Mouse (Mus musculus): Measurements from ENCODE around the gene Hoga1.

Gene Hoga1

DNA sequence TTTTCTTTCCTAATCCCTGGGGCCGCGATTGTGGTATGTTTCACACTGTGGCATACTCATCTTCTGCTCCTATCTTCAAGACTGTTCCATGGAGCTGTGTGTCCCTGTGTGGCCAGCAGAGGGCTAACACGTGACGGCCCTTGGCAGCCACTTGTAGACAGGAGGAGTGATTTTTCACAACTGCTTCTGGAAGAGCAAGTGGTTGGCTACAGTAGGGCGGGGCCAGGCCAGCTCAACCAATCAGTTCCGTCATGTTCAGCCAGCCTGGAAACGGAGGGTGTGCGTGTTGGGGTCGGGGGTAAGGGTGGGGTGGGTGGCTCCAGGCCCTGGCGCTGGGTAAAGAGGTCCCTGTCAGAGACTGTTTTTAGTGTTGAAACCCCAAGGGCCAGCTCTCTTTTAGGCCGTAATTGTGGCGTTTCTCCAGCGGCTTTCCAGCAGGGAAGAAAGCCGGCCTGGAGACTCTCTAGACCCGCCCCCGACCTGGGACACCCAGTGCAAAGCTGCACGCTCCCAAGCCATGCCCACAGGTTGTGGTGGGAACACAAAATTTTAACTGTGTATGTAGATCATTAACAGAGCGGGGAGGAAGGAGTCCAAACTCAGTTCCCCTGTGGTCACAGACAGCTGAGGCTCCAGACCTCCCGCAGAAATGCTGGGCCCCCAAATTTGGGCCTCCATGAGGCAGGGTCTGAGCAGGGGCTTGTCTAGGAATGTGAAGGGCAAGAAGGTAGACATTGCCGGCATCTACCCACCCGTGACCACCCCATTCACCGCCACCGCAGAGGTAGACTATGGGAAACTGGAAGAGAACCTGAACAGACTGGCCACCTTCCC, at the start of gene Hoga1:
Gene Hoga1 (plus strand): TSS at position 342 of the 834 bp plus-strand sequence.
- in situ Hi-C loops (cut with MboI, MseI) = no loop called here

DNA sequence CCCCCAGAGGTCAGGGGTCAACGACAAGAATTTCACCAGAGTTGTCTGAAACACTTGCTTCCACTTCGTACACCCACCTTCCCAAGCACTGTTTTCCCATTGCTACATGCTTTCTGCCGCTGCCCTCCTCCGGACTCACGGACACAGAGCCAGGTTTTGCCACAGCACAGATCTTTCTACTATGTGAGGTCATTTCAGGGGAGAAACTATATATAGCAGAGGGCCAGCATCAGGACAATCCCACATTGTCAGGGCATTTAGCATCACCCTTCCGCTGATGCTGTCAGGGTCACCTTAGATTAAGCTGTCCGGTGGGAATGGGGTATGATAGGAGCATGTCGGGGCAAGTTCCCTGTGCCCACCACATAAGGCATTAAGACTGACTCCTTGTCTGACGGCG, 48.3 kb upstream of the Hoga1 start:
- in situ Hi-C loops (cut with MboI, MseI) = loop anchor here (25.0 kb wide), 1 partner anchor 1690 kb away; the partner anchor contains the start of gene Entpd7

DNA sequence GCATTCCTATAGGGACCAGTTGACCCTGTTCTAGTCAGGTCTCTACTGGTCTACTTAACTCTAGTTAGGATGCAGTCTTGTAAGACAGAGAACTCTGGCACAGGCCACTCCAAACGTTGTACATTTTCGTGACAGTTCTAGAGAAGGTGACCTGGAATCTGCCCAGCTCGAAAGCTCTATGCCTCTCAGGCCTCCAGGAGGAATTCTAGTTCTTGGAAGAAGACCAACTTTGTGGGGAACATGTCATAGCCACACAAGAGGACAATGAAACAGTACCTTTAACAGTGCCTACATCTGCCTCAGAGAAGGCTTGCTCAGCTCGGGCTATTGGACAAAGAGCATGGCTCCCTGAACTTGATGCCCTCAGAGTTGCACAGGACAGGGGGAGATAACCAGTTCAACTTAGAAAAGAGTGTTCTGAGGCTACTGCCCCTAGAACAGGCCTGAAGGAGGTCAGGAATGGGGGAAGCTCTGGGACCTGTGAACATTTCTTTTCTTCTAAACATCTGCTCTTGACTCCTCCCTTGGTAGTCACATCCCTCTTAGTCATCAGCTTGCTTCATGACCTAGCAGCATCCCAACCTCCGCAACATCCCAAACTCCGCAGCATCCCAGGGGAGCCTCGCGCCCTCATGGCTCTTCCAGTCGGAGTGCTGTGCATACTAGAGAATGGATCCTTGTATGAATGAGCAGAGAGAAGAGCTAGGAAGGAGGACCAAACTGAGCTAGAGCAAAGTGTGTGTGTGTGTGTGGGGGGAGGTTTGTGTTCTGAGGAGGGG, 46.5 kb upstream of the Hoga1 start:
- in situ Hi-C loops (cut with MboI, MseI) = loop anchor here (25.0 kb wide), 1 partner anchor 1688 kb away; the partner anchor contains the start of gene Entpd7

DNA sequence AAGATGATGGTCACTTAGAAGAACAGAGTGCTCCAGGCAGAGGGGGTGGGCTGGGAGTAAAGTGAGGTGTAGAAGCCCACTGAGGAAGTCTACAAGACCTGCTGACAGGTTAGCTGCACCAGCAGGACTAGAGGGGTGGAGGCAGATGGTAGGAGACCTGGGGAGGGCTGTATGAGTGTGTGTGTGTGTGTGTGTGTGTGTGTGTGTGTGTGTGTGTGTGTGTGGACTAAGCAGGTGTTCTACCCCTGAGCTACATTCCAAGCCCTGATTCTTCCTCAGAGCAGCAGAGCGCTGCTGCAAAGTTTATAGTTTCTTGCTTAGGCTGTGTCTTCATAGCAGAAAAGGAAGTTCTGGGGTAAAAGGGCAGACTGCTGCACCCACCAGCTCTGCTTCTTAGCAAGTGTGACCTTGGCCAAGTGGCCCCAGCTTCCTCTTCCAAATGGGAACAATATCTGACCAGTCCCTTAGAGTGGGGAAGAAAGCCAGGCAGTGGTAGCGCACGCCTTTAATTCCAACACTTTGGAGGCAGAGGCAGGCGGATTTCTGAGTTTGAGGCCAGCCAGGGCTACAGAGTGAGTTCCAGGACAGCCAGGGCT, 45.6 kb upstream of the Hoga1 start:
- in situ Hi-C loops (cut with MboI, MseI) = loop anchor here (25.0 kb wide), 1 partner anchor 1688 kb away; the partner anchor contains the start of gene Entpd7

DNA sequence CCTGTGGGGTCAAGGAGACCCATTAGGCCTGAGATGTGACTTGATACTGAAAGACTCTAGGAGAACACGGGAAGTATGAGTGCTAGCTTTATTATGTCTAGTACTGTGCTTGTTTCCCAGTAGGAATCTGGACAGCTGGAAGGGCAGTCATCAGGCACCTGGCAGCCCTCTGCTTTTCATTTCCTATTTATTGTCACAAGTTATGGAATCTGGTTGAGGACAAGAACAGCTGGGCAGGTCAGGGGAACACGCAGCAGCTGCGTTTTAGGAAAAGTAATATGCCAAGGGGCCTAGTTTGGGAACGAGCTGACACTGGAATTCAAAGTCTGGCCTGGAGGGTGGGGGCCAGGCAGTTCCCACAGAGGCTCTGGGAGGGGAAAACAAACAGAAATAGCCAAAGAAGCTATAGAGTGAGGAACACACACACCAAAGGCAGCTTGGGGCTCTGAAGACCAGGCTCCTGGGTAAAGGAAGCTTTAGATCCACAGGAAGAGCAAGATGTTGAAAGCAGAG, 44.9 kb upstream of the Hoga1 start:
- in situ Hi-C loops (cut with MboI, MseI) = no loop called here

DNA sequence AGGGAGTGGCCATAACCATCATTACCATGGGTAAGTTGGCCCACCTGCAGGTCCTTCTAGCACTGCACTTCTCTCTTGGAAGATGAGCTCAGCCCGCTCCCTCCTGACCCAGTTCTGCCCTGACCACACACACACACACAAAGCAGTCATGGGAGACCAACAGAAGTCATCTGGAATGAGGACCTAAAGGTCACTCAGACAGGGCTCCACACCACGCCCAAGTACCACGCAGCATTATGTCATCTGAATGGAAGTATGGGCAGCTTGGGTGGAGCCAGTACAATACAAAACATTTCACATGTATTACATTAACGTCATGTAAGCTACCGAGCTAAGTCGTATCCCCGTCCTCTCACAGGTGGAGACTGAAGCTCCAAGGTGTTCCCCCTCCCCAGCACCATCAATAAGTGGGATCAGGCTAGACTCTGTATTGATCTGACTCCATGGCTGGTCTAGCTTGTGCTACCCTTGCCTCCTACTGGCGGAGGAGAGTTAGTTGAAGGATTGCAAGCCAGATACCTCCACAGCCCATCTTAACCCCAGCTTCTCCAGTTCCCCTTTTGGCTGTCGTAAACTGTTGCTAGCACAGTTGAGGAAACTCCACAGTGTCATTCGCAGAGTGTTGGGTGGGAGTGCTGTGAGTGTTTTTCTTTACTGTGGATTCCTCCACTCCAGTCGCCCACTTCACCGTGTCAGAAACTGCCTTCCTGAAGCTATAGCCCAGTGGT, 44.0 kb upstream of the Hoga1 start:
- in situ Hi-C loops (cut with MboI, MseI) = no loop called here

DNA sequence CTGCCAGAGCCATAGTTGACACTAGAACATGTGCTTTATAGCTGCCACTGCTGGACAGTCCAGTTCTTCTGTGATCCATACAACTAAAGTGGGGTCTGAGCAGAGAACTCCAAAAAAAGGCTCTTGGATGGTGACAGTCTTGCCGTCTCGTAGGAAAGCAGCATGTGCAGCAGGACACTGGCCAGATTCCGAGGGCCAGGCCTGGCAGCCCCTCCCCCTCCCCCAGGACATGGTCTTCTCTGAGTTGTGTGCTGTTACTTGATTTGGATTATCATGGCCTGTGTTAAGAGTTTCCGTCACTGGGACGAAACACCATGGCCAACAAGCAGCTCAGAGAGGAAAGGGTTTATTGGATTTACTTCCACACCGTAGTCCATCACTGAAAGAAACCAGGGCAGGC, 41.2 kb upstream of the Hoga1 start:
- in situ Hi-C loops (cut with MboI, MseI) = no loop called here

DNA sequence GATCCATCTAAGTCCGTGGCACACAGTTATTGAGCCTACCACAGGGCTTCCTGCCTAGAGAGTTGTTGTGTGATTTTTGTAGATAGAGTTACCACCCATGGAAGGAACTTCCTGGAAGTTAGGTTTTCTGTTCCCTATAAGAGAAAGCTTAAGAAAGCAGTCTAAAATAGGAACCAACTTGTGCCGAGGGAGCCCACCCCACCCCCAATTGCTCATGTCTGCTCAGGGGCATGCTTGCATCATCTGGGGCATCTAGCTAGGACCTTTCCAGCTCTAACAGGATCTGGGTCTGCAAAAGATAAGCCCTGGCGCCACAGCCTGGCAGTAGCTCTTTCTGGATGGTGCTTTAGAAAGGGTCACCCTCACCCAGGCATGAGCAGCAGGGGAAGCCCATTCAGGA, 39.8 kb upstream of the Hoga1 start:
- in situ Hi-C loops (cut with MboI, MseI) = no loop called here

DNA sequence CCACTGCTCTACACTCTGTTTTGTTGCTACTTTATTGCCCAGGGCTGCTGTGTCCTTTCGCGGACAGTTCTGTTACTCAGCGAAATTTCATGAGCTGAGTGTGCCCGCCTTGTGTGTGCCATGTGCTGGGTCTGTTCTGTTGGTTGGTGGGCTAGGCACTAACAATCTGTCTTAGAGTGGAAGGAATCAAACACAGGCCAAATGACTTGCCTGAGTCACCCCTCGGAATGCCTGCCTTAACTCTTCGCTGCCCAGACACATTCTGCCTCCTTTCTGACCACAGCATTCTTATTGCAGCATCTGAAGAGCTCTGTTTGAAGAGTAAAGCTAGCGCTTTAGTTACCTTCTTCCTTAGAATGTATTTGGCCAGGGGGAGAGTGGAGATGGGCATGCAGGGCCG, 38.8 kb upstream of the Hoga1 start:
- in situ Hi-C loops (cut with MboI, MseI) = no loop called here

DNA sequence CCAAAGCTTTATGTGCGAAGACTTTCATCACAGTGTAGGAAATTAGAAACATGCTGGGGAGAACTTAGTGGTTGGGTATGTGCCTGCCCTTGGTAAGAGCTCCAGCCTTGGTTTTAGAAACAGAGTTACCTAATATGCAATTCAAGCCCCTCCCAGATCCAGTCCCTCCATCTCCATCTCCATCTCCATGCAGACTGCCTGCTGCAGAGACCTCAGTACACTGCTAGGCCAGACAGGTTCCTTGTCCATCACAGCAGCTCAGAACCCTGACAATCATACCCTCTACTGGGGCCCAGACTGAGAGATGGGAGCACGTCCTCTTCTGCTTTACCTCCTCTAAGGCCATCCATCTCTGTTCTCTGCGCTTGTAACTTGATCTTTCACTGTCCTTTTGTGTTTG, 36.8 kb upstream of the Hoga1 start:
- in situ Hi-C loops (cut with MboI, MseI) = no loop called here

DNA sequence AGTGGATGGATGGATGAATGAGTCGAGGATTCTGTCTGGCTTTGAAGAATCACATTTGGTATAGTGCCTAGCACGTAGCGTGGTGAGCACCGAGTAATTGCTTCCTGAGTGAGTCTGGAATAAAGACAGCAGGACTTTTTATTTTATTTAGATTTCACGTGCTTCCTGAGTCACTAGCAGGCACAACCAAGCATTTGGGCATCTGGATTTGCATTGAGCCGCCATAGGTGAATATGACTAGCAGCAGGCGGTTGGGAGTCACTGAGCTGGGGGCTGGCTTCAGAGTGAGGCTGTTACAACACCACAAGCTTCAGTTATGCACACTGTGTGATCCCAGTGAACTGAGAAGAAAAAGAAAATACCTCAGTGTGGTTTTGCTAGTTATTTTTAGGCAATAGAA, 36.3 kb upstream of the Hoga1 start:
- in situ Hi-C loops (cut with MboI, MseI) = no loop called here

DNA sequence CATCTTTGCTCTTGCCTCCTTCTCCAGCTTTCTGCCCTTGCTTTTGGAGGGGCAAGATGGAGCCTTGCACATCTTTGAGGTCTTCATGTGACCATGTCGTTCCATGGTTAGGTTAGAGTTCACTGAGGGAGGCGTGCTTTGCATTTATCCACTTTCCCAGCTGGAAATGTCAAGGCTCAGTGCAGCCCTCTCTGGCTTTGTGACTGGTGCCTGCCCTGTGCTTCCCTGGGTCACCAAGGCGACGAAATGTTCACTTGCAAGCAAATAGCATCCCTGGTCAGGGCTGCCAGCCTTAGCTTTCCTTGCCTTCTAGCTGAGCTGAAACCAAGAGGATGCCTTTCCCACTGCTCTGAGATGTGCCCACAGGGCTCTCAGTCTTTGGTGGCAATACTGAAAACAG, 35.0 kb upstream of the Hoga1 start:
- in situ Hi-C loops (cut with MboI, MseI) = no loop called here

DNA sequence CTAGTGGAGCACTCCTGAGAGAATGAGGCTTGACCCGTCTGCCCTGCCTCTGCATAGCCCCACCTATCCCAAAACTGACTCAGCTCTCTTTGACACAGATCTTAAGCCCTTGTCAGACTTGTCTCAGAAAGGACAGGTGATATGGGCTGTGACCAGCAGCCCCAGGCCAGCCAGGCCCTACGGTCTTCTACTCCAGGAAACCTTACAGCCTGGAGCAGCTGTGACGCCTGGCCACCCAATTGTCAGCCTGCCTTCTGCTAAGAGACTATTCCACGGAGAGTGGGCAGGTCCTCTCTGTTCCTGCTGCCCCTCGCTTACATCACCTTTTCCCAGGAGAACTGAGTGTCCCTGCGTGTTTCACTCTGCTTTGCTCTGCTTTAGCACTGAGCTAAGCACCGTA, 34.3 kb upstream of the Hoga1 start:
- in situ Hi-C loops (cut with MboI, MseI) = no loop called here

DNA sequence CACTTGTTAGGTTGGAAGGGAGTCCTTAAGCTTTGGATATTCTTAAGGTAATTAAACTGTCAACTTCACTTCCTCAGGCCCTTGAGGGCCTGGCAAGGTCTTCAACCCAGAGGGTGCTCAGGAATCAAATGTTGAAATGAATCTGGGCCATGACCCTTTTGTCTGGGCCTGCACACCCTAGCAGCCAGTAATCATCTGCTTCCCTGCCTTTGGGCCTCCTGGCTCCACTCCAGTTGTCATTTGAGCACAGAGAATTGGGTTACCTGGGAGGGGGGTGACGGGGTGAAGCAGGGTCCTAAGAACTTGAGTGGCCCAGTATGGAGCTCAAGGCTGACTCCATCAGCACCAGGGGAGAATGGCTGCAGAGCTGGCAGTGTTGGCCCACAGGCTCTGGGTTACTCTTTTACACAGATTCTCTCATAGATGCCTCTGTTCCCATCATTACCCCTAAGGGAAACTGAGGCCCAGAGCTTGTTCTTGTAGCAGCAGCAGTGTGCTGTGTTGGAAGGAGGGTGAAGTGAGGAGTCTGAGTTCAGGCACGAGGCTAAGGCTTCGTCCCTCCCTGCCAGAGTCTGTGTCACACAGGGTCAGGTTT, 31.1 kb upstream of the Hoga1 start:
- in situ Hi-C loops (cut with MboI, MseI) = no loop called here

DNA sequence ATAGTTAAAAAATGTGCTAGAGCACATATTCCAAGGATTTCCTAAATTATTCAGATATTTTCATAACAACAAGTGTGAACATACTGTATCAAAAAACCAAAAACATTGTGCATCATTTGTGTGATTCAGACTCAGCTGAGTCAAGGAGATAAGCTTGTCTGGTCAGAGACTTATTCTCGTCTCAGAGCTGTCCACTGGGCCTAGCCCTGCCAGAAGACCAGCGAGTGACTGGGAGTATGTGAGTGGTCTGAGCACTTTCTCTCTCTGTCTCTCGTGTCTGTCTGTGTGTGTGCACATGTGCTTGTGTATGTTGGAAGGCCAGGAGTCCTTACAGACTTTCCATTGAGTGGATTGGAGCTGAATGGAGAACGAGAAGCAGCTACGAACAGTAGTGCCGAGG, 30.4 kb upstream of the Hoga1 start:
- in situ Hi-C loops (cut with MboI, MseI) = no loop called here

DNA sequence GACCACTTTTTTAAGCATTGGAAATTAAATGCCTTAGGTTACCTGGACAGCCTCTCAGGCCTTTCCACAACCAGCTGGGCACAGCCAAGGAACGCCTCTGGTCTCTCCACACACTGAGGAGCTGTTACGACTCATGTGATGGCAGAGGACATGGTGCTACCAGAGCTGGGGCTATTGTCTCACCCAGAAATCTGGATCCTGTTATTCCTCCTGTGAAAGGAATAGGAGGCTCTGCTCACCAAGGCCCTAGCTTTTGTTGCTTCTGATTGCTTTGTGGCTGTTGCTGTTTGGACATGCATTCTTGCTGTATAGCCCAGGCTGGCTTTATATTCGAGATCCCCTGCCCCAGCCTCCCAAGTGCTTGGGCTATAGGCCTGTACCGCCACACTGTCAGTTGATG, 29.2 kb upstream of the Hoga1 start:
- in situ Hi-C loops (cut with MboI, MseI) = no loop called here

DNA sequence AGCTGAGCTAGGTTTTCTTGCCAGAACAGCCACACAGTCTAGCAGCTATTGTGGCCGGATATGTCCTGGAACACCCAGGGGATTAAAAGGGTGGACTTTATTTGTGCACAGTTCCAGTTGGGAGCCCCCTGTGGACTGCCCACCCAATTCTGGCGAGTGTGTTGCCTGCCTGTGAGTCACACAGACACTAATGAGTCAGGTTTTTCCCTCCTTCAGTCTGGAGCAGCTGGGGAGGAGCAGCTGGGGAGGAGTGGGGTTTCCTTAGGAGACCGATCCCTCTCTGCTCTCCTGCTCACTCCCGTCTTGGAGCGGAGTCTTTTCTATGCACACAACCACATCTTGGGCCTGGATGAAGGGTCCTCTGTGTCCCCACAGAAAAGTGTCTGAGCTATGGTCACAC, 28.6 kb upstream of the Hoga1 start:
- in situ Hi-C loops (cut with MboI, MseI) = no loop called here

DNA sequence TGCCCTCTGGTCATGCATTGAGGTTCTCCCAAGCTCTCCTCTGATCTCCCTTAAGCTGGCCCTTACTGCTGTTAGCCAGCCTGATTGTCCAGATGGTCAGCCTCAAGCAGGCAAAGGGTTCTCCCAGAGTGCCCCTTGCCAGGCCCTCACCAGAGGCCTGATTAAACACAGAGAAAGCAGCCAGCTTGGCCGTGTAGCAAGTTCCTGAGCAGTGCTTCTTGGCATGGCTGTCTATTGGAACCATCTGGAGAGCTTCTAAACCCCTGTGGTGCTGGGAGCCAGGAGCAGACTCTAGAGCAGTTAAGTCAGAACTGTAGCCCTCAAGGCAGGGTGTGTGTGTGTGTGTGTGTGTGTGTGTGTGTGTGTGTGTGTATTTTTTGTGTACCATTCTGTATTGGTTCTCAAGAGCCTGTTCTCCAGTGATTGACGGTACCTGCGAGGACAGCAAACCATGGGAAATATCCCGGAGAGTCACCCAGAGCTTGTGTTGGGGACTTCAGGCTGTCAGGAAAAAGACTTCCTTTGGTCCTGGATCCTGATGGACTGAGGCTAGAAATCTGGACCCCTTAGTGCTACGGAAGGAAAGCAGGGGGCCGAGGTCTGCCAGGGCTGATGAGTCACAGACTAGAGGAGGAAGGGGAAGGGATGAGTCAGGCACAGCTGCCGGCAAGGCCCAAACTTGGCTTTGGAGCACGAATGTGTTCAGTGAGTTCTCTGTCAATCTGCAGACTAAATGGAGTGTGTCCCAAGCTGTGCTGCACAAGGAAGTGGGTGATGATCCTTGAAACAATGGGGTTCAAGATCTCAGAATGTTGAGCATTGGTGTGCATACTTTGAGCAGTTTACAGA, 27.8 kb upstream of the Hoga1 start:
- in situ Hi-C loops (cut with MboI, MseI) = no loop called here

DNA sequence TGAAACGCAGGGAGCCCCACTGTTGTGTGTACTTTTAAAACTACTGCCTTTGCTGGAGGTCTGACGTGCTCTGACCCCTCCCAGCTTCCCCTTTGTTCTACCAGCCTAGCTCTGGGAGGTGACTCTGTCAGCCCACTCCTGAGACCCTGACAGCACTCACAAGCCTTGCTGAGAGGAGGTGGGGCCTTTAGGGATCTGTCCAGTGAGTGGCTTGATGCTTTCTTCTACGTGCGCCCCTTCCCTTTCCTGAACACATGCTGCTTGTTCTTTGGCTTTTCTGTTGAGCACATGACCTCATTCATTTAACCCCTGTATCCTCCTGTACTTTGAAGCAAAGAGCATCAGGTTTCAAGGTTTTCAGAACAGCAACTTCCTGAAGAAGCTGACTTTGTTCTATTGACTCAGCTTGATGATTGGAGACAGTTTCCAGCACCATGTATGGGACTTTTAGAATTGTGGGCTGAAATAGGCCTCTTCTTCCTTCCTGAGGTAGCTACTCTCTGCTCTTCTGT, 26.3 kb upstream of the Hoga1 start:
- in situ Hi-C loops (cut with MboI, MseI) = no loop called here

Measured in T-helper 2 cell (primary cell).